Mouse (Mus musculus) myocyte (in vitro differentiated cells): ENCODE data around the gene Fggy.

ENCODE experiments used
- CEBPB ChIP-seq: IDR thresholded peaks from 2 replicates; pipeline ENCODE4 v1.6.1; 2011; ENCODE audit warnings: mild to moderate bottlenecking, moderate library complexity; ENCODE audit not compliant: poor library complexity, insufficient read depth, severe bottlenecking
- E2F4 ChIP-seq: IDR thresholded peaks from one replicate; pipeline ENCODE4 v1.6.1; 2011; ENCODE audit warnings: mild to moderate bottlenecking, control low read depth, moderate library complexity; ENCODE audit not compliant: insufficient read depth
- MAX ChIP-seq: IDR thresholded peaks from one replicate; pipeline ENCODE4 v1.6.1; 2011; ENCODE audit warnings: low read depth, mild to moderate bottlenecking, control low read depth
- MYOD1 ChIP-seq, 3 experiments: IDR thresholded peaks; one replicate each; pipeline ENCODE4 v1.6.1; 2011; ENCODE audit warnings: control low read depth in 2 of 3, low read depth in 2 of 3, mild to moderate bottlenecking in 2 of 3, moderate library complexity in 1 of 3; ENCODE audit not compliant: insufficient read length in 2 of 3, control insufficient read depth in 1 of 3
- MYOG ChIP-seq, 3 experiments: IDR thresholded peaks; one replicate each; pipeline ENCODE4 v1.6.1; 2011; ENCODE audit warnings: control low read depth in 2 of 3, low read depth in 2 of 3, mild to moderate bottlenecking in 2 of 3; ENCODE audit not compliant: insufficient read length in 2 of 3, control insufficient read depth in 1 of 3, insufficient read depth in 1 of 3
- POLR2A ChIP-seq: IDR thresholded peaks from one replicate; pipeline ENCODE4 v1.6.1; 2011; ENCODE audit warnings: low read depth, mild to moderate bottlenecking, control low read depth, moderate library complexity; ENCODE audit not compliant: insufficient read length
- POLR2AphosphoS2 ChIP-seq: IDR thresholded peaks from one replicate; pipeline ENCODE4 v1.6.1; 2011; ENCODE audit warnings: low read depth, control low read depth; ENCODE audit not compliant: insufficient read length
- REST ChIP-seq: IDR thresholded peaks from one replicate; pipeline ENCODE4 v1.6.1; 2011; ENCODE audit warnings: mild to moderate bottlenecking, control low read depth, moderate library complexity; ENCODE audit not compliant: insufficient read depth, insufficient read length
- SRF ChIP-seq: IDR thresholded peaks from one replicate; pipeline ENCODE4 v1.6.1; 2011; ENCODE audit warnings: low read depth; ENCODE audit not compliant: control insufficient read depth, insufficient read length
- TCF12 ChIP-seq: IDR thresholded peaks from one replicate; pipeline ENCODE4 v1.6.1; 2011; ENCODE audit warnings: mild to moderate bottlenecking, control low read depth; ENCODE audit not compliant: poor library complexity, insufficient read depth, severe bottlenecking
- TCF3 ChIP-seq: IDR thresholded peaks from one replicate; pipeline ENCODE4 v1.6.1; 2011; ENCODE audit warnings: low read depth, control low read depth; ENCODE audit not compliant: insufficient read length
- USF1 ChIP-seq: IDR thresholded peaks from one replicate; pipeline ENCODE4 v1.6.1; 2011; ENCODE audit warnings: low read depth, mild to moderate bottlenecking, control low read depth, moderate library complexity

GRCm38 (mm10) chr4:95666896-95667295 is 109.6 kb downstream of the Fggy start:
- TF ChIP-seq MYOG (IDR thresholded peaks at IDR 0.05; ENCODE audit: control insufficient read depth in 1 of 3, insufficient read depth in 1 of 3, insufficient read length in 2 of 3, low read depth in 2 of 3) (no peak), USF1 (no peak), POLR2A (no peak), MYOD1 (IDR thresholded peaks at IDR 0.05; ENCODE audit: control insufficient read depth in 1 of 3, insufficient read length in 2 of 3, low read depth in 2 of 3) (no peak), MAX (no peak), TCF12 (no peak), REST (no peak), POLR2AphosphoS2 (no peak), E2F4 (no peak), SRF (no peak), CEBPB (no peak), TCF3 (no peak)
